Mouse (Mus musculus): ENCODE measurements around the gene Rgs17.

DNA sequence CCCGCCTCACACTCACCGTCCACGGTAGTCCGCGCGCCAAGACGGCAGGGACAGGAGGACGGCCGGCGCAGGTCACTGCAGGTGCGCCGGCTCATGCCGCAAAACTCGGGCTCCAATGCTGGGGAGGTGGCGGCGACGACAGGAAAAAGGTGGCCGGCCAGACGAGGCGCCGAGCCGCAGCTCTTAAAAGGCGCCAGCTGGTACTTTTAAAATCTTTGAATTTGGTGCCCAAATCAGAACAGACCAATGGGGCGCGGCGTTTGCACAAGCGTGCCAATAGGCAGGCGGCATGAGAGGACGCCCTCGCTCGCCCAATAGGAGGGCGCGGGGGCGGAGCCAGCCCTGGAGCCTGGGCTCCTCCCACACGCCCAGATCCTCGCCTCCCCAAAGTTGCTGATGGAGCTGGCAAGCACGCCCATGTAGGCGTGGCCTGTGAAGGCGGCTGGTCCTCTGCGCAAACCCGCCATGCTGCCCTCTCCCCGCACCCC lies 116.9 kb downstream of the Rgs17 start, which contains the start of gene Fbxo5:
- TF ChIP-seq CTCF (IDR thresholded peaks at IDR 0.05; ENCODE audit: low read depth) (no peak), EP300 (IDR thresholded peaks at IDR 0.05; ENCODE audit: low read depth) (no peak; the same call in 1 of the 2 replicates)

Measured in liver, embryonic 14.5 days (tissue).